Mouse (Mus musculus) splenic B cell, adult 2 months (primary cell): Measurements from ENCODE around the gene Lrch1.

Experiments
- DNase-seq: peaks from one replicate; pipeline ENCODE4 v3.0.0-alpha.2; 2011; ENCODE audit warnings: low read depth, low spot score
- H3K27me3 ChIP-seq: 2 replicates; pipeline ENCODE4 v1.6.1; 2012; ENCODE audit warnings: mild to moderate bottlenecking, low read length, moderate library complexity, mixed read lengths; ENCODE audit not compliant: control insufficient read depth, poor library complexity, insufficient read depth, severe bottlenecking
- H3K36me3 ChIP-seq: 2 replicates; pipeline ENCODE4 v1.6.1; 2012; ENCODE audit warnings: mild to moderate bottlenecking, low read length, moderate library complexity, mixed read lengths; ENCODE audit not compliant: control insufficient read depth, poor library complexity, insufficient read depth, severe bottlenecking

The Lrch1 gene

DNA sequence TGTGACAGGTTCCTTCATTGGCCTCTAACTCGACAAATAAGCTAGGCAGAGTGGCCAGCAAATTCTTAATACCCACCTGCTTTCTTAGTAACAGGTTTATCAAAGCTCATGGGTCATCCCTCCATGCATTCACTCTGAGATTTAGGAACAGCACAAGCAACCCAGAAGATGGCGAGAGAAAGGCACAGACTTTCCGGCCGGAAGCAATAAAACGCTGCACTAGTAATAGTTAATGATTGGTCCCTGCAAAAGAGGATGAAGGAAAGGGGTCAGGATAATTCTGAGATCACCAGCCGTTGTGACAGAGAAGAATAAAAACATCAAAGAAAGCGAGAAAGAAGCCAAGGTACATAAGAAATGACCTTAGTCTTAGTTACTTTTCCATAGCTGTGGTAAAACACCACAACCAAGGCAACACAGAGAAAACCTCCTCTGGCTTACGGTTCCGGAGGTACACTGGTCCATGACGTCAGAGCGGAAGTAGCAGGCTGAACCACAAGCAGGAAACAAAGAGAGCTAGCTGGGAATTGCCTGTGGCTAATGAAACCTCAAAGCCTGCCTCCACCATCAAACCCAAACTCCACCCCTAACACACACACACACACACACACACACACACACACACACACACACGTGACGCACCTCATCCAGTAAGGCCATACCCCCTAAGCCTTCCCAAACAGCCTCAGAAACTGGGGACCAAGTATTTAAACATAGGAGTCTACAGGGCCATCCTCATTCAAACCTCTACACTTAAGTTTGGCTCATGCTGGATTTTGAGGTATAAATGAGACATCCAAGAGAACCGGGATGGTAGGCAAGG is 100.2 kb downstream of the Lrch1 start:
- no peaks in the 10 kb centered on the region for H3K27me3 ChIP-seq
- peak; percentile 88 for DNase-seq
- no peaks in the 10 kb centered on the region for H3K36me3 ChIP-seq

DNA sequence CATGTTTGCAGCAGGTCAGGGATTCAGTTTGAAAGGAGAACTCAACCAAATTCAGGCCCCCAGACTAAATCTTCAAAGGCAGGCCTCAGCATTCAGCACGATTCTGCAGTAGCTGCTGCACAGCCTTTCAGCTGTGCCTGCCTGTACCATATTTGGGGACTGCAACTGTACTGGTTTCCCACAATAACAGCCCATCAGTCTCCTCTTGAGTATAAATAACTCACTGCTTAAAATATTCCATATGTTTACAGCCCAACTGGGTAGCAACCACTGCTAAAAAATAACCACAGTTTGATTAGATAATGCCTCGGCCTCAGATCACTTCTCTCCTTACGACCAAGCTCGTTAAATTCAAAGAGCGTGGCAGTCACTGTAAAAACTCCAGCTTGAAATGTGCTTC is 101.0 kb downstream of the Lrch1 start:
- no peaks in the 10 kb centered on the region for H3K27me3 ChIP-seq
- no peaks in the 10 kb centered on the region for H3K36me3 ChIP-seq
- DNase-seq, result no peak

DNA sequence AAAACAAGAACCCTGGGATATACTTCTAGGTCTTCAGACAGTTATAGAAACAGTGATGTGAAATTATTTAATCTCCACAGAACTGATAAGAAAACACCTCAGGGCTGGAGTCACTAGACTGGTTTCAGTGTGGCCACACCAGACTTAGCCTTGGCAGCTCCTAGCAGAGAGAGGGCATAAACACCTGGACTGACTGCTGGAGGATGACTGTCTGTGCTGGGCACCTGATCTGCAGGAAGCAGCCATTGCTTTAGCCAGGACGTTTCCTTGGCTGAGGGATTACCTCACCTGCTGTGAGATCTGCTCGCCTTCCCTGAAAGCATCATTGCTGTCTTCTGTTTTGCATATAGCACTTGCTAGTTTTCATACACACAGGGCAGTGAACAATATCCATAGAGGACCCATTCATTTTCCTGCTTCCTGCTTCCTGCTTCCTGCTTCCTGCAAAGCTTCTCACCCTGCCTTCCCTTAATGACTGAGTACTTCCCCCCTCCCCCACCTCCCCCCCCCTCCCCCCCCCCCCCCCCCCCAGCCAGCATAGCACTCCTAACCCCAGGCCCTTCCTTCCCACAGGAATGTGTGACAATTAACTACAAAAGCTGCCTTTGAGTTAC is 101.9 kb downstream of the Lrch1 start:
- H3K36me3 ChIP-seq, result no peaks in the 10 kb centered on the region
- peak; percentile 38 for DNase-seq
- H3K27me3 ChIP-seq, result no peaks in the 10 kb centered on the region

DNA sequence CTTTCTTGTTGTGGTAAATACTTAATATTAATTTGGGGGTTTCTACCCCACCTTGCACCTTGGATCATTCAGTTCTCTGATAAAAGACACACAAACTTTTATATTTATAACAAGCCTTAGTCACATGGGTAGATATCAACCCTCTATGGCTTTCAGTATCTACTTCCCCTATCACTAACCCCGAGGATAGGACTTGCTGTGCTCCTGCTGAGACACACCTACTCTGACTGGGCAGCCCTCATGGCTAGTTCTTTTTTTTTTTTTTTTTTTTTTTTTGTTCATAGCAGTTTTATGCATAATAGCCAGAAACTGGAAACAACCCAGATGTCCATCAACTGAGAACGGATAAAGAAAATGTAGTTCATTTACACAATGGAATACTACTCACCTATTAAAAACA is 106.0 kb downstream of the Lrch1 start:
- no peaks in the 10 kb centered on the region for H3K36me3 ChIP-seq
- H3K27me3 ChIP-seq, result no peaks in the 10 kb centered on the region
- DNase-seq, result peak; percentile 75

DNA sequence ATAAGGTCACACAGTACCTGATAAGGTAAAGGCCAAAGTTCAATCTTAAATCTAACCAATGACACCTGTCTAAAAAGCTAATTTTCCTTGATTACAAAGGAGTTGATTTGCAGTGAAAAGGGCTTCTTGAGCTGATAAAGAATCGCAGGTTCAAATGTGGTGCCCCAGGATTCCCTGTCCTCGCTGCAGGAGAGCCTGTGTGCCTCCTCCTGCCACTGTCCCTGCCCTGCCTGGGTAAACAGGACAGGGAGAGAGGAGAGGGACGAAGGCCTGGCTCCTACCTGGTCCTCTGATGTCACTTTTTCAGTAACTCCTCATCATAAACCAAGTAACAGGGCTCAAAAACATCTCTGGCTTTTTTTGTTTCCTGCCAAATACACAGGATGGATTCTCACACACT is 106.4 kb downstream of the Lrch1 start:
- Histone ChIP-seq H3K27me3 (no peaks in the 10 kb centered on the region), H3K36me3 (no peaks in the 10 kb centered on the region)
- DNase-seq, result no peak

DNA sequence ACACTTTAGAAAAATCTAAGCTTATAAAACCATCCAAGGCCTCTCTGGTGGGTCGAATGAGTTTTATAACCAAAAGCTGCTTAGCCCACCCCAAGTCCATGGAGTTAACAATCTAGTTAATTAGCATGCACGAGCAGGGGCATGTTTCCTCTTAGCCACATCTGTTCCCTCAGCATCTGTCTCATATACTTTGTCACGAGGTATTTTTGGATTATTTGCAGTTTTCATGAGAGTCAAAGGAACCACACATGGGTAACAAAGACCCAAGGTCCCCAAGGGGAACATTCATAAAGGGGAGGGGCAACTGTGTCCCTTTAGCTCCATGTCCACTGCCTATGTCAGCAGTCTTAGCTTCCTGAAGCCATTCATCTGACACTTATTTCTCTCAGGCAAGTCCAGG is 106.9 kb downstream of the Lrch1 start:
- DNase-seq, result peak; percentile 77
- no peaks in the 10 kb centered on the region for H3K36me3 ChIP-seq
- no peaks in the 10 kb centered on the region for H3K27me3 ChIP-seq

DNA sequence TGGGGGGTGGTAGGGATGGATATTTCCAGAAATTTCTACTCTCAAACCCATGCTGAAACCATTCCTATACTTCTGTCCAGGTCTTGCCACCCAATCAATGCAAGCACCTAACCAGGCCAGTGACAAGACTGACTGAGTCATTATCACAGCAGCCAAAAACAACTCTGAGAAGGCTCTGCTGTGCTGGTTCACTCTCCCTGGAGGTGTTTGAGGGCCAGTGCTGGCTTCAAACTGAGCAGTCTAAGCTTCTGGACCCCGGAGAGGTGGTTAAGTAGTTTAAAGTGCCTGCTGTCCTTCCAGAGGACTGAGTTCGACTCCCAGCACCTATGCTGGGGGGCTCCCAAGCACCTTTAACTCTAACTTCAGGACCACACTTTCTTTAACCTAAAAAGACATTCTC is 107.3 kb downstream of the Lrch1 start:
- H3K27me3 ChIP-seq, result no peaks in the 10 kb centered on the region
- H3K36me3 ChIP-seq, result no peaks in the 10 kb centered on the region
- no peak for DNase-seq

DNA sequence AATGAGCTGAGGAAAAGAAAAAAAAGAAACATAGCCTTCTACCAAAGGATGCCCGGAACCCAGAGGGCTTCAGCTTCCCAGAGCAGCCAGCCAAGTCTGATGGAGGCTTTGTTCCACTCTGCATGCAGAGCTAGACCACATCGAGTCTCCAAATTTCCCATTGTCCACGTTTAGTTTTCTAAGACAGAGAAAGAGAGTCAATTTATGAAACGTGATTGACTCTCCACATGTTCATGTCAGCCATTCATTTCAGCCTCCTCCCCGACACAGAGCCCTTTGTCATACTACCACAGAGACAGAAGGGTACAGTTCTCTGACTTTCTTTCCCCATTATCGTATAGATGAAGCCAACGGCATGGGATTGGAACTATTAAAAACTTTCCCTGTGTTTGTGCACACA is 108.9 kb downstream of the Lrch1 start:
- DNase-seq, result no peak
- H3K36me3 ChIP-seq, result no peaks in the 10 kb centered on the region

DNA sequence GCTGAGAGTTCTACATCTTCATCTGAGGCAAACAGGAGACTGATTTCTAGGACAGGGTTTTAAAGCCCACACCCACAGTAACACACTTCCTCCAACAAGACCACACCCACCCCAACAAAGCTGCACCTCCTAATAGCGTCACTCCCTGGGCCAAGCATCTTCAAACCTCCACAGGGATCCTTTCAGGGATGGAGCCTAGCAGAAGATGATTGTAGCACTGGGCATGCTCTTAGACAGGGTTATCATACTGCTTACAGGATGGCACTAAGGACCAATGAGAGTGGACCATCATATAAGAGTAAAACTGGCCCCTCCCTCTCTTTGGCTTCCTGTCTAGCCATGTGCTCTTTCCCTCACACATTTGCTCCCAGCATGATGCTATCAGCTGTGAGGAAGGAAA is 112.7 kb downstream of the Lrch1 start:
- Histone ChIP-seq H3K36me3 (no peaks in the 10 kb centered on the region), H3K27me3 (no peaks in the 10 kb centered on the region)
- DNase-seq, result peak; percentile 20

More for the DNA sequence above, 108.9 kb downstream of the Lrch1 start:
- no peaks in the 10 kb centered on the region for H3K27me3 ChIP-seq

DNA sequence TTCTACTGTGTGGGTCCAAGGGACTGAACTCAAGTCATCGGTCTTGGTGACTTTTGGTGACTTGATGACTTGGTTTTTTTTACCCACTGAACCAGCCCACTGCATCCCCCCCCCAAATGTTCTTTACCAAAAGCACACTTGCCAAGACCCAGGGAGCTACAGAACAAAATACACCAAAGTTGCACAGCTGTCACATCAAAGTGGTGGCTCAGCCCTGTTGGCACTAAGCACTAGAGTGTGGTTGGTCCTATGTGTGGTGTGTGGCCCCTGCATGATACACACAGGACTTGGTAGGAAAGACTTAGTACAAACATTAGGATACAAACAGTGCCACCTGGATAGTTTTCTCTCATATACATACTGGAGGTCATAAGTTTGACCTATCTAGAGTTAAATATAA is 113.5 kb downstream of the Lrch1 start:
- H3K36me3 ChIP-seq, result no peaks in the 10 kb centered on the region
- H3K27me3 ChIP-seq, result no peaks in the 10 kb centered on the region
- no peak for DNase-seq

DNA sequence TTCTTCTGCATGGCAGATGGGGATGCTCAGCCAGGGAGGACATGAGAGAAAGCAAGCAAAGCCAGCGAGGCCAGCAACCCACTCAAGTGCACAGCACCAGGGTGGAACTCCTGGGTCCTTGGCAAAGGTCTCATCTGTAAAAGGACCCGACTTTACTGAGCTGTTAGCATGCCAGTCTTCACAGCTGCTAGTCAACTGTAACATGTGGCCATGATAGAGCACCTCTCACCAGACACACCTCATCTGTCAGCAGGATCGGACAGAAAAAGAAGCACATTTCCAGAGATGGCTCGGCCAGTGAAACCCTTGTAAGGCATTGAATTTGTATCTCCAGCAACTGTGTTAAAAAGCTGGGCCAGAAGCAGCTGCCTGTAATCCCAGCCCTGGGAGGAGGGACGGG is 116.0 kb downstream of the Lrch1 start:
- Histone ChIP-seq H3K36me3 (no peaks in the 10 kb centered on the region), H3K27me3 (no peaks in the 10 kb centered on the region)
- DNase-seq, result no peak

DNA sequence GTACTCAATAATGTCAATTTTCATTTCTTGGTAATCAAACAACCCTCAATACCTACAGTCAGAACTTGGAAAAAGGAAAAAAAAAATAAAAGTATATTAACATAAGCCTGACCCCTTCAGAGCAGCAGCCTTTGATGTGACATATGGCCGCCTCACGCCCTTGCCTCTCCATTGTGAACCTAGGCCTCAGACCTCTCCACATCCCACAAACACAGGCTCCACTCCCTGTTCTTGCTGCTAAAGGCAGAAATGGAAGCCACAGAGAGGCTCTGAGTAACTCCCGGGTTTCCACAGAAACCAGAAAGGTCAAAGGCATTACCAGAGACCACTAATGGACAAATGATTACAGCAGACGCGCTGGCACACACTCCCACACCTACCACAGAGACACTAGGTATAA is 116.6 kb downstream of the Lrch1 start:
- Histone ChIP-seq H3K36me3 (no peaks in the 10 kb centered on the region), H3K27me3 (no peaks in the 10 kb centered on the region)
- no peak for DNase-seq

DNA sequence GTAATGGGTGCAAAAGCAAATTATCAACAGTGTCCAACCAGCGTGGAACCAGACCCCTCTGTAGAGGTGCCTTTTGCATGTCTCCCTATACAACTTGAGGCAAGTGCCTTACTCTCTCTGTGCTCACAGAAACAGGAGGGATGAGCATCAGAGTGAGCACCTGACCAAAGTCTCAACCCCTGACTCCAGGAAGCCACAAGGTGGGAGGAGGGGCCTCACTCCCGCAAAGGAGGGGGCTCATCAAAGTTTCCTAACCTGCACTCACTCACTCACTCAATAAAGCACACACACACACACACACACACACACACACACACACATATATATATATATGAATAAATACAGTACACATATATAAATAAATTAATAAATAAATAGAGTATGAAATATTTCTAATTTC is 117.1 kb downstream of the Lrch1 start:
- no peak for DNase-seq
- H3K27me3 ChIP-seq, result no peaks in the 10 kb centered on the region
- no peaks in the 10 kb centered on the region for H3K36me3 ChIP-seq

DNA sequence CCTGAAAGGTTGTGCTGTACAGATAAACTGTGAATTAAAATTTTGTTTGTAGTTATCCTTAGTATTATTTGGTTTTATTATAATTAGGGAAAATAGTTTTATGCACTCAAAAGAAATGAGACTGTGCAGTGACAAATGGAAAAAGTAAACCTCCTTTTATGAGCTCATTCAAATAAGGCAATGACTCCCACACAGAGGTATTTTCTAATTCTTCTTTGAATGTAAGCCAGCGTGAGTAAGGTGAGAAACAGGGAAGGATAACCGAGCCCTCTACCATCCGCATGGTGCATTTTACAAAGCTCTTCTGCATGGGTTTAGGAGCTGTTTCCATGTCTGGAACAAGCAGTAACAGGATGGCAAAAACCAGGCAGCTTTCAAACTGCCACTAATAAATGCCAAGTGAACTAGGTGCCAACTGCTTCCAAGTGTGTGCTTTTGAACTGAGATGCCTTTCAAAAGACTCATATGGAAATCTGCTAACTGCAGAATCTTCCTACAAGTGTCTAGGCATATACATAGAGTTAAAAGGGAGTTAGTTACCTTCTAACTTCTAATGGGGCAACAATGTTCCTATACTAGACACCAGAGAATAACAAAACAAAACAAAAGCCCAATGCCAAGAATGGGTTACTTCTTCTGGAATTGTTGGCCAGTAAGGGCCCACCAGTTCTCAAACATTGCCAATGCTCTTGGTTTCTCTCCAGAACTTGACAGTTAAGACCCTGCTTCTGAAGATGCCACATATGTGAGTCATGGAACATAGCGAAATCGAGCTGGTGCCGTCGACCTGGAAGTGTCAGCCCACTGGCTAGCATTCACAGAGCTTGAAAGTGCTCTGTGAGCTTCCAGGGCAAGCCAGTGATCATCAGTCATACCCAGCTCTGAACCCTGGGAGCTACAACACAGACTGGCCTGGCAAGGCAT is 124.7 kb downstream of the Lrch1 start:
- DNase-seq, result no peak
- Histone ChIP-seq H3K36me3 (peaks cover 1% of the 10 kb centered on the region), H3K27me3 (no peaks in the 10 kb centered on the region)

DNA sequence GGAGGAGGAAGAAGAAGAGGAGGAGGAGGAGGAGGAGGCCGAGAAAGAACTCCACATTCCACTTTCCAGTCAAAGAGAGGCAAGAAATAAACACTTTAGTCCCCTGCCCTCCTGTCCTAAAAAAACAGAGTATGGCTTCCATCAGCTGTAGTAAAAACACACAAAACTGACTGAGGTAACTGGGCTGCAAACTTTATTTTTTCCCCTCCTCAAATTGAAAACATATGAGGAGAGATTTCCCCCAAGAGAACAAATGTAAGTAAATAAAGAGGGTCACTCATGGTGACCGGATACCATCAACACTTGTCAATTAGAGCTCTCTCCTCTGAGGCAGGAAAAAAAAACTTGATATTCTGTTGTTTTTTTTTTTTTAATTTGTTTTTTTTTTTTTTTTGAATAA is 125.6 kb downstream of the Lrch1 start:
- Histone ChIP-seq H3K27me3 (no peaks in the 10 kb centered on the region), H3K36me3 (peaks cover 1% of the 10 kb centered on the region)
- DNase-seq, result no peak
